Mouse (Mus musculus) naive thymus-derived CD4-positive, alpha-beta T cell, adult 2 months (primary cell): ENCODE results near the gene Rnf157.

Experiments used
- DNase-seq: peaks from one replicate; pipeline ENCODE4 v3.0.0-alpha.2; 2011; ENCODE audit warnings: low read depth

Gene Rnf157

GRCm38 (mm10) chr11:116335244-116336036 is 77.4 kb downstream of the Rnf157 start, which contains the start of gene Foxj1:
Gene Foxj1, minus strand, starts transcription at chr11:116335399.
- DNase-seq: peak; percentile 98

- peak; percentile 38 for DNase-seq
These were observed 78.4 kb downstream of the Rnf157 start for GRCm38 (mm10) chr11:116334417-116334782.

GRCm38 (mm10) chr11:116333526-116334416 is 79.1 kb downstream of the Rnf157 start:
- no peak for DNase-seq

- DNase-seq: no peak
These were observed 79.9 kb downstream of the Rnf157 start for GRCm38 (mm10) chr11:116332983-116333270.

GRCm38 (mm10) chr11:116332232-116332982 is 80.4 kb downstream of the Rnf157 start:
- DNase-seq: no peak

- DNase-seq: no peak
These were observed 82.7 kb downstream of the Rnf157 start for GRCm38 (mm10) chr11:116330211-116330518.

- no peak for DNase-seq
These were observed 83.3 kb downstream of the Rnf157 start for GRCm38 (mm10) chr11:116329314-116330210.

- DNase-seq: no peak
These were observed 85.7 kb downstream of the Rnf157 start for GRCm38 (mm10) chr11:116326963-116327603.

GRCm38 (mm10) chr11:116318719-116319659 is 93.8 kb downstream of the Rnf157 start:
- peak; percentile 90 for DNase-seq

GRCm38 (mm10) chr11:116312359-116312758 is 100.5 kb downstream of the Rnf157 start:
- DNase-seq: no peak

- DNase-seq: no peak
These were observed 101.7 kb downstream of the Rnf157 start for GRCm38 (mm10) chr11:116311169-116311568.

GRCm38 (mm10) chr11:116309601-116310000 is 103.2 kb downstream of the Rnf157 start:
- no peak for DNase-seq

- no peak for DNase-seq
These were observed 104.9 kb downstream of the Rnf157 start for GRCm38 (mm10) chr11:116307762-116308531.

GRCm38 (mm10) chr11:116307019-116307725 is 105.7 kb downstream of the Rnf157 start, which contains the start of gene Exoc7:
Gene Exoc7, minus strand, starts transcription at chr11:116307233.
- DNase-seq: peak; percentile 24

- peak; percentile 96 for DNase-seq
These were observed 106.5 kb downstream of the Rnf157 start for GRCm38 (mm10) chr11:116306126-116306982.

- no peak for DNase-seq
These were observed 107.4 kb downstream of the Rnf157 start for GRCm38 (mm10) chr11:116305423-116305822.

- DNase-seq: no peak
These were observed 114.2 kb downstream of the Rnf157 start for GRCm38 (mm10) chr11:116298621-116299020.
